Mouse (Mus musculus) thymus, adult 2 months (tissue): ENCODE data around the gene Cdyl. TPM values are rescaled to one million over a fixed set of nuclear protein-coding genes. Genes with fewer than 3 reads are reported as not detected.
"Not testable (repeated sequence)": the region's sequence is repeated elsewhere in the genome, so short reads cannot be mapped to it uniquely, and the experiment has no call there.

Experiments used
- DNase-seq: peaks from one replicate; pipeline ENCODE4 v3.0.0; 2021
- H3K27ac ChIP-seq: fragments of 200-500 bp; 2 replicates; pipeline ENCODE4 v1.5.1; 2012; ENCODE audit warnings: low read length, control low read depth; ENCODE audit not compliant: control insufficient read depth, insufficient read depth
- H3K27me3 ChIP-seq: fragments of 200-500 bp; 2 replicates; pipeline ENCODE4 v1.6.1; 2012; ENCODE audit warnings: mild to moderate bottlenecking, low read length, moderate library complexity, mixed read lengths; ENCODE audit not compliant: control insufficient read depth, insufficient read depth
- H3K36me3 ChIP-seq: fragments of 200-500 bp; 2 replicates; pipeline ENCODE4 v1.6.1; 2012; ENCODE audit warnings: mild to moderate bottlenecking, low read length, moderate library complexity; ENCODE audit not compliant: control insufficient read depth, insufficient read depth
- H3K4me1 ChIP-seq: fragments of 200-500 bp; replicated peaks from 2 replicates; pipeline ENCODE4 v1.6.1; 2012; ENCODE audit warnings: low read length; ENCODE audit not compliant: control insufficient read depth, insufficient read depth
- H3K4me3 ChIP-seq: fragments of 200-500 bp; 2 replicates; pipeline ENCODE4 v1.5.1; 2012; ENCODE audit warnings: mild to moderate bottlenecking, low read length, control low read depth, moderate library complexity; ENCODE audit not compliant: control insufficient read depth, insufficient read depth
- CTCF ChIP-seq: fragments of 200-500 bp; IDR thresholded peaks from 2 replicates; pipeline ENCODE4 v1.5.1; 2012; ENCODE audit warnings: mild to moderate bottlenecking, control low read depth, low read length, moderate library complexity, borderline replicate concordance; ENCODE audit not compliant: control insufficient read depth, poor library complexity, insufficient read depth; ENCODE audit errors: extremely low read depth
- POLR2A ChIP-seq: fragments of 200-500 bp; IDR thresholded peaks from 2 replicates; pipeline ENCODE4 v1.6.1; 2012; ENCODE audit warnings: mild to moderate bottlenecking, low read length, control low read depth, moderate library complexity; ENCODE audit not compliant: control insufficient read depth, poor library complexity, insufficient read depth; ENCODE audit errors: extremely low read depth
- WGBS: fragments of 180-500 bp; shearing (Covaris S2); methylation state at CpG from one replicate; pipeline ENCODE4 v1.1.7; 2018; 5-methylcytosine and 5-hydroxymethylcytosine counted together
- polyA plus RNA-seq: library from polyadenylated mRNA; depleted of rRNA; stranded (reverse); fragments of >200 nt; gene quantifications from 2 replicates; pipeline ENCODE4 v1.2.3, GENCODE M21; 2012

Cdyl gene
- polyA plus RNA-seq, 1 experiment, result 6.1 TPM

DNA sequence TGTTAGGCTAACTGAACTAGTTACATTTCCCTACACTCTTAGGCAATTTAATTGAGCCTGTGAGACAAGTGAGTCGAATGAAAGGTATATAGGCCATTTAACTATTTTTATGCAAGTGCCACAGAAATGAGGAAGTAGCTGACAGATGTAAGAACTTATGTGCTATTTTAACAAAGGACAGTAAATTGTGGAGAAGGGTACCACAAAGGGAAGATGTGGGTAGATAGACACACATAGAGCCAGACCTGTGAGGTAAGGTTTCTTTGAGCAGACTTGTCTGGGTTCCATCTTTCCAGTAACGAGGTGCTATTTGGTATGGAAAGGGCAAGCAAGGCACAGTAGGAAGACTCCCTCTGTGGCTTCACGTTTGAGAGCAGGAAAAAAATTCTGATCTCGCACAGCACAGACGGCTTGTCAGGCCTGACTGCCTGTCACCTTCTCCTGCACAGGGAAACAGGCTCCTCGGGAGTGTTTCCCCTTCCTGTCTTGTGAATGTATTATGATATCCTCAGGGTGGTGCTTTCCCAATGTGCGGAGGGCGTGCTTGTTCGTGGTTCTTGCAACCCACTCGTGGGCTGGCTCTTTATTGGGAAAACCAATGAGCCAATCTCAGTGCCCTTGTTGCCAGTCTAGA lies 162.3 kb downstream of the Cdyl start:
- WGBS, result 34% methylated on average over 10 of the region's 10 CpGs
- H3K27ac ChIP-seq, result no peak overlapping the region

GRCm38 (mm10) chr13:35822795-35823194 lies 163.2 kb downstream of the Cdyl start:
- Histone ChIP-seq H3K4me1 (peaks cover 3% of the 10 kb centered on the region; the same call in 1 of the 2 replicates), H3K27me3 (no peaks in the 10 kb centered on the region), H3K4me3 (no peak overlapping the region), H3K27ac (no peak overlapping the region), H3K36me3 (no peaks in the 10 kb centered on the region)
- DNase-seq, result no peak
- TF ChIP-seq POLR2A (no peak), CTCF (no peak)
- WGBS, result 91% methylated on average over 8 of the region's 8 CpGs

More for the DNA sequence above, 162.3 kb downstream of the Cdyl start:
- H3K36me3 ChIP-seq, result no peaks in the 10 kb centered on the region
- no peaks in the 10 kb centered on the region for H3K27me3 ChIP-seq
- no peak overlapping the region for H3K4me3 ChIP-seq
- no peak for DNase-seq
- no peak for TF ChIP-seq POLR2A
- TF ChIP-seq CTCF, result no peak
- peaks cover 3% of the 10 kb centered on the region; the same call in 1 of the 2 replicates for H3K4me1 ChIP-seq

- Histone ChIP-seq H3K4me3 (no peak overlapping the region), H3K4me1 (peaks cover 3% of the 10 kb centered on the region; the same call in 1 of the 2 replicates), H3K27me3 (no peaks in the 10 kb centered on the region), H3K36me3 (no peaks in the 10 kb centered on the region), H3K27ac (no peak overlapping the region)
- DNase-seq, result no peak
- WGBS, result 91% methylated on average over 2 of the region's 2 CpGs
- TF ChIP-seq POLR2A (no peak), CTCF (no peak)
Observed at GRCm38 (mm10) chr13:35825639-35826038, 166.0 kb downstream of the Cdyl start.

- Histone ChIP-seq H3K4me3 (no peak overlapping the region), H3K27me3 (no peaks in the 10 kb centered on the region), H3K36me3 (no peaks in the 10 kb centered on the region), H3K27ac (no peak overlapping the region), H3K4me1 (no peaks in the 10 kb centered on the region)
- no peak for DNase-seq
- TF ChIP-seq CTCF (no peak), POLR2A (no peak)
- 87% methylated on average over 6 of the region's 6 CpGs for WGBS
Observed at GRCm38 (mm10) chr13:35832676-35833075, 173.0 kb downstream of the Cdyl start.

DNA sequence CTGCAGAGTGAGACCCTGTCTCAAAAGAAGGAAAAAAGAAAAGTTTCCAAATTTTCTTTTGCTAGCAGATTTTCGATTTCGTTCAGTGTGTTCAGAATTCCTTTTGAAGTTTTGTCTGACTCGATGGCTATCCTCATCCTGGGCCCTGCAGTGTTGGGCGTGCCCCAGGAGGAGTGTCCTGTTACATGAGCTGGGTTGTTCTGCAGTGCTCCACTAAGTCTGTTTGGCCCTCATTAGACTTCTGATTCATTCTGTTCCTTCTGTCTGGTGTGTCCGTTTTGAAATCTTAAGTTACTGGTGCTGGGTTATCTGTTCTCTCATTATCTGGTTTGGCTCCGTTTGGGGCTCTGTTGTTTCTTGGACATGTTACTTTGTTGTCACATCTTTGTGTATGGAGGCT lies 174.3 kb downstream of the Cdyl start:
- H3K27me3 ChIP-seq, result no peaks in the 10 kb centered on the region
- DNase-seq, result no peak
- no peak overlapping the region for H3K4me3 ChIP-seq
- no peaks in the 10 kb centered on the region for H3K36me3 ChIP-seq
- WGBS, result 93% methylated on average over 6 of the region's 6 CpGs
- no peaks in the 10 kb centered on the region for H3K4me1 ChIP-seq
- no peak for TF ChIP-seq POLR2A
- no peak for TF ChIP-seq CTCF
- no peak overlapping the region for H3K27ac ChIP-seq

GRCm38 (mm10) chr13:35835669-35836068 lies 176.0 kb downstream of the Cdyl start:
- Histone ChIP-seq H3K27ac (no peak overlapping the region), H3K4me1 (no peaks in the 10 kb centered on the region), H3K4me3 (no peak overlapping the region), H3K36me3 (no peaks in the 10 kb centered on the region), H3K27me3 (no peaks in the 10 kb centered on the region)
- no peak for DNase-seq
- 96% methylated on average over 7 of the region's 7 CpGs for WGBS
- TF ChIP-seq POLR2A (no peak), CTCF (no peak)

GRCm38 (mm10) chr13:35836501-35836900 lies 176.9 kb downstream of the Cdyl start:
- DNase-seq, H3K27me3 ChIP-seq, H3K36me3 ChIP-seq, H3K4me1 ChIP-seq, H3K4me3 ChIP-seq, H3K27ac ChIP-seq: not testable (repeated sequence)
- WGBS, result 97% methylated on average over 7 of the region's 7 CpGs
